Mouse (Mus musculus) lung, postnatal 0 days (tissue): Measurements from ENCODE around the gene Flywch2.

Experiments
- CTCF ChIP-seq: IDR thresholded peaks from 2 replicates; pipeline ENCODE4 v1.5.1; 2016; ENCODE audit warnings: antibody characterized with exemption, mild to moderate bottlenecking
- EP300 ChIP-seq: IDR thresholded peaks from 2 replicates; pipeline ENCODE4 v1.6.1; 2016; ENCODE audit warnings: antibody characterized with exemption, mild to moderate bottlenecking, control low read depth

- no peak for TF ChIP-seq CTCF
- no peak for TF ChIP-seq EP300
These were observed 47.1 kb downstream of the Flywch2 start for GRCm38 (mm10) chr17:23738836-23739201.
